Mouse (Mus musculus): ENCODE data around the gene Igf2bp3.

GRCm38 (mm10) chr6:49194536-49194935 lies 20.2 kb downstream of the Igf2bp3 start:
- no peak for TF ChIP-seq CTCF (IDR thresholded peaks at IDR 0.05; ENCODE audit: control insufficient read depth, insufficient read depth, insufficient read length)
- no peak for TF ChIP-seq MAX (IDR thresholded peaks at IDR 0.05)
- TF ChIP-seq MYOG (IDR thresholded peaks at IDR 0.05; ENCODE audit: control insufficient read depth, extremely low read depth, insufficient read length) = no peak
- TF ChIP-seq USF1 (IDR thresholded peaks at IDR 0.05; ENCODE audit: low read depth) = no peak
- TF ChIP-seq MYOD1 (IDR thresholded peaks at IDR 0.05; ENCODE audit: control insufficient read depth, insufficient read length, low read depth) = no peak
- TF ChIP-seq CEBPB (IDR thresholded peaks at IDR 0.05; ENCODE audit: low read depth) = no peak

All from C2C12 (cell line).